Comparison of ENCODE assay signal across 27 mouse cellular contexts in the genomic region with DNA sequence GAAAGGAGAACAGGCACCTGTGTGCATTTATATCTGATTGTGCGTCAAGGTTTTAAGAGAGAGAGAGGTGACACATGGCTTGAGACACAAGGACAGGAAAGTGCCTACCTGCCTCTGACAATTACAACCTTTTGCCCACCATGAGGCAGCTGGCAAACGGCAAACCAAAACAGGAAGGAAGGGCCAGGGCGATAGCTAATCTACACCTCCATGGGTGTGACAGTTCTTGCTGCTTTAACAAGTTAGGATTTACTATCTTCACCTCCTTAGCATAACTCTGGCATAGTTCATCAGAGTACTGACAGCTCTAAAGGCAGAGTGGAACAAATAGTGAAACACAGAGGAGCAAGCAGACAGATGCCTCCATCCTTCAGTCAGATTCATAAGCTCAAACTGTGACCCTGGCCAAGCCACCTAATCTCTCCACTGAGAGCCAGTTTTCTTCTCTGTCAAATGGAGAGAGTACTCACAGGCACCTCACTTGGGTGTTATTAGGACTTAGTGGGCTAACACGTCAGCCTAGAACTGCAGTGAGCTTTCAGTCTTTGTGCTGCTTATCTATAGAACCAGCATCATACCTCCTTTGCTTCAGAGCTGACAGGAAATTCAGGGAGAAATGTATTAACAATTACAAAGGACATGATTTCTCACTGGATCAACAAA. TPM values are rescaled to one million over a fixed set of nuclear protein-coding genes. Genes with fewer than 3 reads are reported as not detected.
DNase-seq lines count a peak whose midpoint lies in the region; ATAC-seq lines count a peak whose summit lies in the region.
"Had no signal": no experiment of that assay in that cellular context is flagged by ENCODE, and none has a peak within 500 bp of the region (broad histone marks: within the 10 kb centered on the region; RNA-seq: fewer than 3 reads in every experiment).

No protein-coding gene starts in this region.

- H3K27me3 ChIP-seq in heart, embryonic 16.5 days (ENCODE audit: control insufficient read depth, insufficient read depth, low read length) = no peaks in the 10 kb centered on the region
- H3K27me3 ChIP-seq in liver, embryonic 12.5 days (replicated peaks) = no peaks in the 10 kb centered on the region
- H3K27me3 ChIP-seq: embryonic facial prominence, embryonic 13.5 days; forebrain, embryonic 13.5 days; intestine, embryonic 15.5 days; kidney, embryonic 15.5 days; limb, embryonic 15.5 days; Patski had no signal

- H3K4me3 ChIP-seq in heart, embryonic 16.5 days (ENCODE audit: low read length) = no peak overlapping the region
- H3K4me3 ChIP-seq in liver, embryonic 12.5 days = no peak overlapping the region
- H3K4me3 ChIP-seq: embryonic facial prominence, embryonic 13.5 days; forebrain, embryonic 13.5 days; gastrocnemius, adult 2 months; hindbrain, embryonic 10.5 days; intestine, embryonic 15.5 days; kidney, embryonic 15.5 days; limb, embryonic 15.5 days; midbrain, embryonic 10.5 days had no signal

- peaks cover 37% of the 10 kb centered on the region for H3K4me1 ChIP-seq in heart, embryonic 16.5 days (ENCODE audit: control insufficient read depth, insufficient read depth, low read length)
- peaks cover 31% of the 10 kb centered on the region for H3K4me1 ChIP-seq in liver, embryonic 12.5 days
- H3K4me1 ChIP-seq: embryonic facial prominence, embryonic 13.5 days; forebrain, embryonic 13.5 days; hindbrain, embryonic 10.5 days; intestine, embryonic 15.5 days; kidney, embryonic 15.5 days; limb, embryonic 15.5 days; midbrain, embryonic 10.5 days had no signal

- whole genome bisulfite sequencing in heart, embryonic 16.5 days = 43% methylated on average over 4 of the region's 4 CpGs
- 25% methylated on average over 4 of the region's 4 CpGs for WGBS in liver, embryonic 12.5 days (ENCODE audit: insufficient replicate concordance)

- no peak overlapping the region for H3K4me2 ChIP-seq in heart, embryonic 16.5 days (ENCODE audit: low read depth, low read length)
- H3K4me2 ChIP-seq in liver, embryonic 12.5 days = no peak overlapping the region
- H3K4me2 ChIP-seq: embryonic facial prominence, embryonic 13.5 days; forebrain, embryonic 13.5 days; intestine, embryonic 15.5 days; kidney, embryonic 15.5 days; limb, embryonic 15.5 days had no signal

- intact Hi-C loops in heart, postnatal 10 days (cut with DNase I) = no loop called here

- H3K36me3 ChIP-seq in heart, embryonic 16.5 days (ENCODE audit: control insufficient read depth, insufficient read depth) = peaks cover 28% of the 10 kb centered on the region
- H3K36me3 ChIP-seq in liver, embryonic 12.5 days = peaks cover 89% of the 10 kb centered on the region
- H3K36me3 ChIP-seq: intestine, embryonic 15.5 days had no signal

- H3K9me3 ChIP-seq in heart, embryonic 16.5 days (replicated peaks; ENCODE audit: control insufficient read depth, low read length) = no peaks in the 10 kb centered on the region
- H3K9me3 ChIP-seq in liver, embryonic 12.5 days (replicated peaks) = no peaks in the 10 kb centered on the region
- H3K9me3 ChIP-seq: embryonic facial prominence, embryonic 13.5 days; forebrain, embryonic 13.5 days; hindbrain, embryonic 10.5 days; intestine, embryonic 15.5 days; kidney, embryonic 15.5 days; limb, embryonic 15.5 days; midbrain, embryonic 10.5 days had no signal

- H3K27ac ChIP-seq in heart, embryonic 16.5 days (ENCODE audit: low read length) = peak overlapping the region; percentile 86
- peak overlapping the region; percentile 29; the same call in 1 of the 2 replicates for H3K27ac ChIP-seq in liver, embryonic 12.5 days
- H3K27ac ChIP-seq: embryonic facial prominence, embryonic 13.5 days; forebrain, embryonic 13.5 days; gastrocnemius, adult 2 months; hindbrain, embryonic 10.5 days; intestine, embryonic 15.5 days; kidney, embryonic 15.5 days; limb, embryonic 15.5 days; midbrain, embryonic 10.5 days had no signal

- peak; percentile 77 for DNase-seq in heart, adult 11 months
- DNase-seq in heart, adult 8-10 months (ENCODE audit: low spot score) = no peak
- DNase-seq in heart, postnatal 10 days = no peak
- DNase-seq in thymus, postnatal 0 days (ENCODE audit: low spot score) = no peak
- no peak for DNase-seq in kidney, adult 11 months
- DNase-seq: adrenal gland, postnatal 36 days; cerebellum, adult 11 months; cerebellum, postnatal 14 days; gastrocnemius, adult 2 months; left cerebral cortex, postnatal 4 days; lung, postnatal 4 days; right cerebral cortex, adult 18-20 months; right cerebral cortex, postnatal 4 days; thymus, postnatal 25 days had no signal

- ATAC-seq in heart, embryonic 16.5 days (replicated peaks; ENCODE audit: extremely low read depth, insufficient read depth, low FRiP score) = no peak
- peak; percentile 66; the same call in 1 of the 2 replicates for ATAC-seq in liver, embryonic 12.5 days
- peak; percentile 94 for ATAC-seq in megakaryocyte progenitor cell, adult 5-6 weeks (replicated peaks; ENCODE audit: poor library complexity)
- ATAC-seq: forebrain, embryonic 13.5 days; hindbrain, embryonic 16.5 days; intestine, embryonic 15.5 days; midbrain, embryonic 16.5 days; Patski had no signal

- no peak overlapping the region for H3K9ac ChIP-seq in heart, embryonic 16.5 days (ENCODE audit: low read length)
- H3K9ac ChIP-seq in liver, embryonic 12.5 days = no peak overlapping the region
- H3K9ac ChIP-seq: embryonic facial prominence, embryonic 13.5 days; forebrain, embryonic 13.5 days; intestine, embryonic 15.5 days; kidney, embryonic 15.5 days; limb, embryonic 15.5 days had no signal

RNA-seq across cellular contexts. Expression of gene Fcf1, which starts 26.4 kb away (rescaled TPM):
- total RNA-seq in heart, adult 8-10 months (2022) = 10 to 100 TPM; 36.3 to 41.1 (median 40.7) TPM
- polyA plus RNA-seq in heart, embryonic 16.5 days (2015; fragmentation: Nextera tagmentation; extraction: Ambion mirVana) = 86.0 and 98.0 TPM in 2 replicates
- total RNA-seq in heart, postnatal 10 days (2021) = 10 to 100 TPM; 45.0 to 45.3 TPM
- 136 and 138 TPM in 2 replicates for polyA plus RNA-seq in liver, embryonic 12.5 days (2016; fragmentation: Nextera tagmentation; extraction: Ambion mirVana)
- total RNA-seq in megakaryocyte progenitor cell, adult 5-6 weeks (2015) = 151 and 155 TPM in 2 replicates
- total RNA-seq in megakaryocyte progenitor cell, adult 5-6 weeks (2017) = 121 and 125 TPM in 2 replicates
- polyA plus RNA-seq in thymus, postnatal 0 days (2015; fragmentation: Nextera tagmentation; extraction: Ambion mirVana) = 209 and 211 TPM in 2 replicates

RNA-seq across cellular contexts. Expression of gene Arel1, which starts 26.4 kb away (rescaled TPM):
- 10 to 100 TPM; 48.3 to 63.3 (median 50.8) TPM for total RNA-seq in heart, adult 8-10 months (2022)
- 13.1 and 13.3 TPM in 2 replicates for polyA plus RNA-seq in heart, embryonic 16.5 days (2015; fragmentation: Nextera tagmentation; extraction: Ambion mirVana)
- total RNA-seq in heart, postnatal 10 days (2021) = 10 to 100 TPM; 38.1 to 48.5 TPM
- polyA plus RNA-seq in liver, embryonic 12.5 days (2016; fragmentation: Nextera tagmentation; extraction: Ambion mirVana) = 19.1 and 20.2 TPM in 2 replicates
- 28.0 and 30.5 TPM in 2 replicates for total RNA-seq in megakaryocyte progenitor cell, adult 5-6 weeks (2015)
- 39.7 and 43.2 TPM in 2 replicates for total RNA-seq in megakaryocyte progenitor cell, adult 5-6 weeks (2017)
- polyA plus RNA-seq in thymus, postnatal 0 days (2015; fragmentation: Nextera tagmentation; extraction: Ambion mirVana) = 11.9 and 13.0 TPM in 2 replicates

RNA-seq across cellular contexts. Expression of gene Ylpm1, which starts 51.8 kb away (rescaled TPM):
- 10 to 100 TPM; 26.6 to 30.4 (median 29.7) TPM for total RNA-seq in heart, adult 8-10 months (2022)
- 16.3 and 17.7 TPM in 2 replicates for polyA plus RNA-seq in heart, embryonic 16.5 days (2015; fragmentation: Nextera tagmentation; extraction: Ambion mirVana)
- total RNA-seq in heart, postnatal 10 days (2021) = 10 to 100 TPM; 33.6 to 36.3 TPM
- polyA plus RNA-seq in liver, embryonic 12.5 days (2016; fragmentation: Nextera tagmentation; extraction: Ambion mirVana) = 12.4 and 13.7 TPM in 2 replicates
- total RNA-seq in megakaryocyte progenitor cell, adult 5-6 weeks (2015) = 78.0 and 96.2 TPM in 2 replicates
- 52.7 and 84.7 TPM in 2 replicates for total RNA-seq in megakaryocyte progenitor cell, adult 5-6 weeks (2017)
- 20.1 and 23.5 TPM in 2 replicates for polyA plus RNA-seq in thymus, postnatal 0 days (2015; fragmentation: Nextera tagmentation; extraction: Ambion mirVana)
